Mouse (Mus musculus) intestine, postnatal 0 days (tissue): ENCODE measurements around the gene Tll1. TPM values are rescaled to one million over a fixed set of nuclear protein-coding genes. Genes with fewer than 3 reads are reported as not detected.

Experiments used
- ATAC-seq: fragments of 200-750 bp; cut with Nextera tagmentation; 2 replicates; pipeline ENCODE4 v1.8.0; 2017; ENCODE audit warnings: mild to moderate bottlenecking, moderate TSS enrichment, moderate library complexity
- H3K27ac ChIP-seq: fragments of 300-500 bp; sonication (generic); 2 replicates; pipeline ENCODE4 v1.5.1; 2014; ENCODE audit warnings: mild to moderate bottlenecking, low read depth, low read length, moderate library complexity
- H3K27me3 ChIP-seq: fragments of 300-500 bp; sonication (generic); replicated peaks from 2 replicates; pipeline ENCODE4 v1.6.1; 2014; ENCODE audit warnings: low read length, mixed read lengths; ENCODE audit not compliant: control insufficient read depth, insufficient read depth
- H3K36me3 ChIP-seq: fragments of 300-500 bp; sonication (generic); 2 replicates; pipeline ENCODE4 v1.6.1; 2014; ENCODE audit warnings: mild to moderate bottlenecking, moderate library complexity; ENCODE audit not compliant: control insufficient read depth, insufficient read depth
- H3K4me1 ChIP-seq: fragments of 300-500 bp; sonication (generic); replicated peaks from 2 replicates; pipeline ENCODE4 v1.6.1; 2014; ENCODE audit warnings: antibody characterized with exemption, low read length, mixed read lengths; ENCODE audit not compliant: control insufficient read depth, insufficient read depth
- H3K4me2 ChIP-seq: fragments of 300-500 bp; sonication (generic); replicated peaks from 2 replicates; pipeline ENCODE4 v1.6.1; 2014; ENCODE audit warnings: low read depth, mild to moderate bottlenecking, moderate library complexity
- H3K4me3 ChIP-seq: fragments of 300-500 bp; sonication (generic); 2 replicates; pipeline ENCODE4 v1.5.1; 2014; ENCODE audit warnings: low read depth, low read length
- H3K9ac ChIP-seq: fragments of 300-500 bp; sonication (generic); 2 replicates; pipeline ENCODE4 v1.6.1; 2014; ENCODE audit warnings: mild to moderate bottlenecking, low read depth, low read length
- H3K9me3 ChIP-seq: fragments of 300-500 bp; sonication (generic); 2 replicates; pipeline ENCODE4 v1.6.1; 2016; ENCODE audit warnings: mixed run types; ENCODE audit not compliant: control insufficient read depth
- CTCF ChIP-seq: sonication (generic); IDR thresholded peaks from 2 replicates; pipeline ENCODE4 v1.5.1; 2016; ENCODE audit warnings: low read depth, mild to moderate bottlenecking, control low read depth, antibody characterized with exemption, moderate library complexity
- WGBS: fragments of 180-500 bp; shearing (Covaris S2); extraction: QIAGEN DNeasy Blood & Tissue Kit; methylation state at CpG from one replicate; pipeline ENCODE4 v1.1.7; 2014; 5-methylcytosine and 5-hydroxymethylcytosine counted together
- polyA plus RNA-seq: library from polyadenylated mRNA; unstranded; fragments of >200 nt; fragmentation: Nextera tagmentation; extraction: Ambion mirVana; gene quantifications from 2 replicates; pipeline ENCODE4 v1.2.1, GENCODE M21; 2015

Tll1 gene
- polyA plus RNA-seq, 1 experiment from 2014 or later: 0.93 TPM

DNA sequence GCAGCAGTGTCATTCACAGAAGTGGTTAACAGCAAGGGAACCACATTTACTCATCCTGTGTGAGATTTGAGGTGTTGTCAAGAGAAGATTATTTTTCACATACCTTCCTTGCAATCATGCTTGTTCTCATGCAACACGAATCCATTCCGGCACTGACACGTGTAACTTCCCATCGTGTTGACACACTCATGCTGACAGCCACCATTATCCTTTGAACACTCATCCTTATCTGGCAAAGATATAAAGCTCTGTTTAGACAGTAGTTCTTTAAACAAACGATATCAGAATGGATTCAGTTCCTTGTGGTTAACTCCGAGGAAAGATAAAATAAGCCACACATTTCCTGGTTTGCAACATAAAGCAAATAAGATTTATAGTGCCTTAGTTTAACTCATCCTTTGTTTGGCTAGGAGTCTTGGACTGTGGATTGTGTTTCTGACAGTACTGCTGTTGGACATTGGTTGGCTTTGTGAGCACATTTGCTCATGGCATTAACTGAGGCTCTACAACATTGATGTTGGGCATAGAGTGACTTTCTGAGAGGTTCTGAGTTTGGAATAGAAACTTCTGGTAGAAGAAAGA is 164.7 kb downstream of the Tll1 start:
- H3K4me2 ChIP-seq: no peak overlapping the region
- H3K4me3 ChIP-seq: no peak overlapping the region
- ATAC-seq: peak; percentile 54; the same call in 1 of the 2 replicates
- no peak overlapping the region for H3K27ac ChIP-seq
- H3K27me3 ChIP-seq: no peaks in the 10 kb centered on the region
- no peaks in the 10 kb centered on the region for H3K9me3 ChIP-seq
- H3K4me1 ChIP-seq: no peaks in the 10 kb centered on the region
- H3K9ac ChIP-seq: no peak overlapping the region
- WGBS: 13% methylated on average over 6 of the region's 6 CpGs
- no peak for TF ChIP-seq CTCF
- H3K36me3 ChIP-seq: no peaks in the 10 kb centered on the region

DNA sequence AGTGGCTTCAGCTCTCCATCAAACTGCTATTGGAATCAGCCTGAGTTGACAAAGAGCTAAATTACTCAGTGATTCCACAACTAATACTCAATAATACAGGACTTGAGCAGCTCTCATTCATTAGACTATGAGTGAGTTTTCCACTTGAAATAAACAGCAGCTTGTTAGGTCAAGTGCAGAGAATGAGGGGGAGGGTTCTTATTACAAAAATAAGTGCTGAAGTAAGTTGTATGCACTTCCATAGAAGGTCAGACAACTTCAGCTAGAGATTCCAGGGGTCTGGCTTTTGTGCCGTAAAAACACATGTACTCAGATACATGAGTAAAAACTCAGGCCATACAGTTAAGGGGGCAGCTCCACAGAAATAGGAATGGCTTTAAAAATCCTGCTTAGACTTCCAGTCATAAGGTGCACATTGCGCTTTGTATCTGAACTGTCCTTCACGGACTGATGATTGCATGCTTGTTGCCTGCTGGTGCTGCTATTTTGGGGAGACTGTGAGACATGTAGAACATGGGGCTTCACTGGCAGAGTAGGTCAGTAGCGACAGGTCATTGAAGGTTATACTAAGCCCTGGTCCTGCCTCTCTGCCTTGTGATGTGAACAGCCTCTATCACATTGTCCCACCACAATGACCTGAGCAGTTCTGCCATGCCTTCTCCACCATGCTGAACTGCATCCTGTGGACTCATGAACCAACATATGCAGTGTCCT is 175.2 kb downstream of the Tll1 start:
- no peaks in the 10 kb centered on the region for H3K36me3 ChIP-seq
- H3K27ac ChIP-seq: no peak overlapping the region
- H3K9ac ChIP-seq: no peak overlapping the region
- no peaks in the 10 kb centered on the region for H3K4me1 ChIP-seq
- WGBS: 84% methylated on average over 4 of the region's 4 CpGs
- ATAC-seq: no peak
- H3K4me2 ChIP-seq: no peak overlapping the region
- no peaks in the 10 kb centered on the region for H3K9me3 ChIP-seq
- no peaks in the 10 kb centered on the region for H3K27me3 ChIP-seq
- no peak for TF ChIP-seq CTCF
- H3K4me3 ChIP-seq: no peak overlapping the region

DNA sequence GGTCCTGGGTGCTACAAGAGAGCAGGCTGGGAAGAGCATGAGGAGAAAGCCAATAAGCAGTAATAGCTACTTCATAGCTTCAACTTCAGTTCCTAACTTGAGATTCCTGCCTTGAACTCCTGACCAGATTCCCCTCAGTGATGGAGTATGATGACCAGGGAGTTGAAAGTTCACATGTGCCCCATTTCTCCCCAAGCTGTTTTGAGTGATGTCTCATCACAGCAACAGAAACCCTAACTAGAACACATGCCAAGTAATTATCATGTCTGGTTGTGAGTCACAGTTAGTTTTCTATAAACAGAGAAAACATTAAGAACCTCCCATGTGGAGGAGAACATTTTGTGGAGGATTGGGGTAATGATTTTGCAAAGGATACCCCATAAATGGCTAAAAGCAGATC is 176.0 kb downstream of the Tll1 start:
- no peak for ATAC-seq
- no peaks in the 10 kb centered on the region for H3K9me3 ChIP-seq
- H3K4me1 ChIP-seq: no peaks in the 10 kb centered on the region
- H3K27me3 ChIP-seq: no peaks in the 10 kb centered on the region
- H3K9ac ChIP-seq: no peak overlapping the region
- no peak overlapping the region for H3K4me2 ChIP-seq
- no peak overlapping the region for H3K27ac ChIP-seq
- H3K4me3 ChIP-seq: no peak overlapping the region
- no peak for TF ChIP-seq CTCF
- no peaks in the 10 kb centered on the region for H3K36me3 ChIP-seq

DNA sequence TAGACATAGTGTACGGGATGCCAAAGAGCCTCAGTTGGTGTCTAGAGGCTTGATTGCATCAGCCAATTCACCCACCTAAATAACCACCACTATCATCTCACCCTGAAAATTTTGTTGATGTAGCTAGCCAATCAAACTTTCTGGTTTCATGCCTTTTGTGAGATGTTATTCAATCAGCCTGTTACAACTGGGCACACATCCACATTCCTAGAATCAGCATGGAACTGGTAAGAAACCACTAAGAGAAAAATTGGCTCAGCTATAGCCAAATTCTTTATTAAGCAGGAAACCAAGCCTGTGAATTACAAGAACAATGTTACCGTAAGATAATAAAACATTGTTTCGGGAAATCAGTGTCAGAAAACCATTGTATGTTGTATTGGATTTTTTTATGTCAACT is 176.5 kb downstream of the Tll1 start:
- no peaks in the 10 kb centered on the region for H3K4me1 ChIP-seq
- H3K27me3 ChIP-seq: no peaks in the 10 kb centered on the region
- 87% methylated on average over 3 of the region's 3 CpGs for WGBS

DNA sequence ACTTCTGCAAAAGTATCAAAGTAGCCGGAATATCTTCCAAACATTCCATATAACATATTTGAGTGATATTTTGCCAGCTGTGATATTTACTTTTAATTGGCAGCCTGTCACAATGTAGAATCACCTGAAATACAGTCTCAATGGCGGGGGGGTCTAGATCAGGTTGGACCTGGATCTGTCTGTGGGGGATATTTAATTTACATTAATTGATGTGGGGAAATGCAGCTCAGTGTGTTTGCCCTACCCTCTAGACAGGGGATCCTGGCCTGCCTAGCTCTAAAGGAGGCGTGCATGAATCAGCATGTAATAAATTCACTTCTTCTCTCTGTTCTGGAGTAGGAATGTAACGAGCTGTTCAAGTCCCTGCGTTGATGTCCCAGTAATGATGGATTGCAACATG is 181.7 kb downstream of the Tll1 start:
- Histone ChIP-seq H3K4me1 (no peaks in the 10 kb centered on the region), H3K9me3 (no peaks in the 10 kb centered on the region), H3K27me3 (no peaks in the 10 kb centered on the region), H3K4me3 (no peak overlapping the region), H3K27ac (no peak overlapping the region), H3K36me3 (no peaks in the 10 kb centered on the region), H3K9ac (no peak overlapping the region), H3K4me2 (no peak overlapping the region)
- no peak for TF ChIP-seq CTCF
- WGBS: 83% methylated on average over 5 of the region's 5 CpGs
- ATAC-seq: no peak

More for the DNA sequence above, 176.5 kb downstream of the Tll1 start:
- H3K9ac ChIP-seq: no peak overlapping the region
- no peaks in the 10 kb centered on the region for H3K36me3 ChIP-seq
- no peak overlapping the region for H3K4me2 ChIP-seq
- no peak for TF ChIP-seq CTCF
- no peak overlapping the region for H3K4me3 ChIP-seq
- no peak overlapping the region for H3K27ac ChIP-seq
- ATAC-seq: no peak
- H3K9me3 ChIP-seq: no peaks in the 10 kb centered on the region

DNA sequence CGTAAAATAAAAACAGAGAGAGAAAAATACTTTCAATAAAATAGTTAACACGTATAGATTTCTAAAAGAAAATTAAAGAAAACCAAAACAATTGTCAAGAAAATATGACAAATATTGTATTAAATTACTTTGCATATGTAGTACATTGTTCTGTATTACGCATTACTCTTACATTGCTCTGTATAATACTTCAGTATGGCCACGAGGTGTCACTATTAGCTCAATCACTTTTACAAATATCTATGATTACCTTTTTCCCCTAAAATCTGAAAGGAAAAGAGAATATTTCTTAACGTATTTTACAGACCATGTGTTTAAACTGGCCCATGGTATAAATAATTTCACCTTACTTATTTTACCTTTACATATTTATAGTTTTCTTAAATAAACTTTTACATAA is 182.5 kb downstream of the Tll1 start:
- no peak for ATAC-seq
- H3K27me3 ChIP-seq: no peaks in the 10 kb centered on the region
- 28% methylated on average over 5 of the region's 5 CpGs for WGBS
- no peak overlapping the region for H3K9ac ChIP-seq
- H3K4me2 ChIP-seq: no peak overlapping the region
- H3K9me3 ChIP-seq: no peaks in the 10 kb centered on the region
- H3K4me3 ChIP-seq: no peak overlapping the region
- H3K27ac ChIP-seq: no peak overlapping the region
- TF ChIP-seq CTCF: peak; percentile 75
- H3K36me3 ChIP-seq: no peaks in the 10 kb centered on the region
- H3K4me1 ChIP-seq: no peaks in the 10 kb centered on the region
